Mouse (Mus musculus): Measurements from ENCODE around the gene Gm21028. TPM values are rescaled to one million over a fixed set of nuclear protein-coding genes. Genes with fewer than 3 reads are reported as not detected.
"Not testable (repeated sequence)": the region's sequence is repeated elsewhere in the genome, so short reads cannot be mapped to it uniquely, and the experiment has no call there.

The Gm21028 gene
- not detected for total RNA-seq (2021)
- long read RNA-seq, experiment 1 = 0 reads
- long read RNA-seq, experiment 2 = 0 reads

DNA sequence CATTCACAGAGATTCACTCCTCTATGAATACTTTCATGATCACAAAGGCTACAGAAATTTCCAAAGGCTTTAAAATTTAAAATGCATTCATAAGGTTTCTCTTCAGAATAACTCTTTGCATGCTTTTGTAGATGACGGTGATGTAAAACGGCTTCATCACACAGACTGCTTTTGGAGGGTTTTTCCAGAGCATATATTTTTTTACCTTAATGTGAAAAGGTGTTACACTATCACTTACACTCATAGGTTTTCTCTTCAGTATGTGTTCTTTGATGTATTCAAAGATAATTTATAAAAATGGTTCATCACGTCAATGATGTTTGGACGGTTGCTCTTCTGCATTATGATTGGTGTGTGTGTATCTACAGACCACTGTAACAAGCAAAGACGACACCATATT, at the start of gene Gm21028:
TSS of gene Gm21028 (minus strand) at position 101 of the 400 bp plus-strand sequence.
- intact Hi-C loops (cut with DNase I) = no loop called here

DNA sequence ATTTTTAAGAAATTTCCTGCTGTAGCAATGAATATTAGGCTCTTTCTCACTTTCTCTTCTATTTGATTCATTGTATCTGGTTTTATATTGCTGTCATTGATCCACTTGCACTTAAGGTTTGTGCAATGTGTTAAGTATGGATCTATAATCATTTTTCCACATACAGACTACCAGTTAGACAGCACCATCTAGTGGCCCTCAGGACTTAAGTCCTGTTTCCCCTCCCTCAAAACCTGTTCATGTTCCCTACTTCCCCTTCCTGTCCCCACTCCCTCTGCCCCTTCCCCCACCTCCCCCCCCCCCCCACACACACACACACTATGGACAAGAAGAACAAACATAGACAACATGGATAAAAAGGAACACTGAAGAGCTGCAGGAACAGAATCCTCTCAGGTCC, 17.3 kb upstream of the Gm21028 start:
- DNase-seq; intact Hi-C loops (cut with DNase I): not testable (repeated sequence)

More for the DNA sequence above, at the start of gene Gm21028:
- no peak for DNase-seq

DNA sequence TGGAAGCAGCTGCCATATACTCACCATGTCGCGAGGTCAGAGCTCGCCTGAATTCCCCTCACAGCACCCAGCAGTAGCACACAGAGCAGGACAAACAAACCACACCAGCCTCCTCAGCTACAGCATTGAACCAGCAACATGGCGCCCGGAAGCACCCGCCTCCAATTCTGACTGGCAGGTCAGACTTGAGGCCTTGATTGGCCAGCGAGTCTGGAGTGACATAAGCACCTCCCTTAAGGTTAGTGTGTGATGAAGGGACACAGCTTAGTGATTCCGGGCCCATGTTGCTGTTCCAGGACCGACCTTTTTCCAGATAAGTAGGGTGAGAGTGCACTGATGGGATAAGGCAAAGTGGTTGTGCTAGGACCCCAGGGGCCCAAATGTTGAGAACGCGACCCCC, 14.0 kb upstream of the Gm21028 start, which contains the start of gene Zfp977:
TSS of gene Zfp977 (minus strand) at position 135 of the 400 bp plus-strand sequence.
- DNase-seq; intact Hi-C loops (cut with DNase I): not testable (repeated sequence)

DNA sequence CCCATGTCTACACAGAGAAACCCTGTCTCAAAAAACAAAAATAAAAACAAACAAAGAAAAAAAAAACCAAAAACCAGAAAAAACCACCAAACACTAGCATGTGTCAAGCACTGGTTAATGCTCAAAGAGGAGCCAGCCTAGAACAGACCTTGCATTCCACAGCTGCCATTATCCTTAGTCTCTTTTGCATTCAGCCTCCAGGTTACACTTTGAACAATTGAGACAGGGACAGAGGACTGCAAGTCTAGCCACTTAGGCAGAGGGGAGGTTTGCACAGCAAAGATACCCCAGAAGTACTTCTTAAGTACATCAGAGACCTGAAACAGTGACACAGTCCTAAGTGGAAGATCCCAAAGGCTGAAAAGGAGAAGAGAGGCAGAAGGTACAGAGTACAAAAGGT, 12.9 kb upstream of the Gm21028 start:
- intact Hi-C loops (cut with DNase I); DNase-seq: not testable (repeated sequence)

DNA sequence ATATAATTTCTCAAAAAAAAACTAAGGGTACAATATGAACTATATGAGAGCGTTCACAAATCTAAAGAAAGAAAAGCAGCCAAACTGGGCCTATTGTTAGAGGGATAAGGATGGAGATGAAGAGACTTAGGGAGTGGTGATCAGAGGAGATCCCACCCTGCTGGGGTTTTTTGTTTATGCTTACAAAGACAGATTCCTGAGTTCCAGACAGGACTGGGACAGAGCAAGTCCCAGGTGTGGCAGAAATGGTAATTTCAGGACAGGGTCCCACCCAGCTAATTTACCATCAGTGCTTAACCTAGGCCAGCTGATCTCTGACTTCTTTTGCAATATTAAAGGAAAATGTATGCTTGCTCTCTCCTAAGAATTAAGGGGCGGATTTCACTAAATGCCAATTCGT, 26.6 kb downstream of the Gm21028 start:
- no peak for DNase-seq
- intact Hi-C loops (cut with DNase I) = no loop called here

Small RNAs within 50 kb of the gene (microRNA-seq; reads per million reads assigned to microRNA genes)
- 0 reads per million in 2 experiments for gene Gm24938

Other genes starting within 250 kb of the Gm21028 start
- gene 4933421I07Rik, start 130.5 kb downstream of the Gm21028 start, total RNA-seq (2021) = not detected
- gene Zfp141, start 72.8 kb downstream of the Gm21028 start, total RNA-seq (2021) = 1 to 10 TPM; 4.2 to 6.7 TPM
- gene Zfp977, start 14.0 kb upstream of the Gm21028 start, total RNA-seq (2021) = under 1 TPM; 0.30 to 0.31 TPM
- gene Zfp976, start 64.0 kb upstream of the Gm21028 start, total RNA-seq (2021) = 1 to 10 TPM in 1 of 2 experiments, under 1 TPM in 1; 0.42 to 1.4 TPM
- gene Zfp975, start 114.2 kb upstream of the Gm21028 start, total RNA-seq (2021) = 1 to 10 TPM; 2.7 to 3.8 TPM
- gene Gm17067, start 148.4 kb upstream of the Gm21028 start, total RNA-seq (2021) = not detected
- gene Vmn2r62, start 214.9 kb upstream of the Gm21028 start, total RNA-seq (2021) = not detected